Mouse (Mus musculus) hindbrain, embryonic 10.5 days (tissue): ENCODE data around the gene Rsph3b. TPM values are rescaled to one million over a fixed set of nuclear protein-coding genes. Genes with fewer than 3 reads are reported as not detected.

Experiments
- DNase-seq: peaks from one replicate; pipeline ENCODE4 v3.0.0-alpha.2; 2017; ENCODE audit warnings: low spot score
- H3K27ac ChIP-seq: fragments of 300-500 bp; sonication (generic); 2 replicates; pipeline ENCODE4 v1.5.1; 2016; ENCODE audit warnings: mild to moderate bottlenecking, moderate library complexity
- H3K27me3 ChIP-seq: fragments of 300-500 bp; sonication (generic); 2 replicates; pipeline ENCODE4 v1.6.1; 2016; ENCODE audit warnings: mild to moderate bottlenecking; ENCODE audit not compliant: poor library complexity, insufficient read depth, severe bottlenecking
- H3K36me3 ChIP-seq: fragments of 300-500 bp; sonication (generic); 2 replicates; pipeline ENCODE4 v1.6.1; 2016; ENCODE audit warnings: mild to moderate bottlenecking, moderate library complexity
- H3K4me1 ChIP-seq: fragments of 300-500 bp; sonication (generic); replicated peaks from 2 replicates; pipeline ENCODE4 v1.6.1; 2016; ENCODE audit warnings: mild to moderate bottlenecking
- H3K4me3 ChIP-seq: fragments of 300-500 bp; sonication (generic); 2 replicates; pipeline ENCODE4 v1.5.1; 2016; ENCODE audit warnings: mild to moderate bottlenecking, moderate library complexity
- H3K9me3 ChIP-seq: fragments of 300-500 bp; sonication (generic); 2 replicates; pipeline ENCODE4 v1.6.1; 2016; ENCODE audit warnings: mild to moderate bottlenecking, moderate library complexity
- WGBS: fragments of 180-500 bp; shearing (Covaris S2); methylation state at CpG from one replicate; pipeline ENCODE4 v1.1.7; 2016; 5-methylcytosine and 5-hydroxymethylcytosine counted together
- polyA plus RNA-seq: library from polyadenylated mRNA; unstranded; fragments of >200 nt; fragmentation: Nextera tagmentation; extraction: Ambion mirVana; gene quantifications from 2 replicates; pipeline ENCODE4 v1.2.1, GENCODE M21; 2016

Rsph3b gene
- polyA plus RNA-seq, 1 experiment from 2014 or later: 43.4 TPM

DNA sequence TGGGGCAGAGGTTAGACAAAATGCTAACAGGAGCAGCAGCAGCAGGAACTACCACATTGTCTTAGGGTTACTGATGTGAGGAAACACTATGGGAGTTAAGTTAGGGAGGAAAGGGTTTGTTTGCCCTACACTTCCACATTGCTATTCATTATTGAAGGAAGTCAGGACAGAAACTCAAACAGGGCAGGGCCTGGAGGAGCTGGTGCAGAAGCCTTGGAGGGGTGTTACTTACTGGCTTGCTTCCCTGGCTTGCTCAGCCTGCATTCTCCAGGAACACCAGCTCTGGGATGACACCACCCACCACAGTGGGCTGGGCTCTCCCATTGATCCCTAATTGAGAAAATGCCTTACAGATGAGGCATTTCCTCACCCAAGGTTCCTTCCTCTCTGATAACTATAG, 79.7 kb downstream of the Rsph3b start:
- peaks cover 35% of the 10 kb centered on the region for H3K4me1 ChIP-seq
- H3K27ac ChIP-seq: no peak overlapping the region
- H3K9me3 ChIP-seq: peaks cover 3% of the 10 kb centered on the region; the same call in 1 of the 2 replicates
- peaks cover 23% of the 10 kb centered on the region for H3K27me3 ChIP-seq
- no peaks in the 10 kb centered on the region for H3K36me3 ChIP-seq
- H3K4me3 ChIP-seq: no peak overlapping the region
- DNase-seq: no peak

DNA sequence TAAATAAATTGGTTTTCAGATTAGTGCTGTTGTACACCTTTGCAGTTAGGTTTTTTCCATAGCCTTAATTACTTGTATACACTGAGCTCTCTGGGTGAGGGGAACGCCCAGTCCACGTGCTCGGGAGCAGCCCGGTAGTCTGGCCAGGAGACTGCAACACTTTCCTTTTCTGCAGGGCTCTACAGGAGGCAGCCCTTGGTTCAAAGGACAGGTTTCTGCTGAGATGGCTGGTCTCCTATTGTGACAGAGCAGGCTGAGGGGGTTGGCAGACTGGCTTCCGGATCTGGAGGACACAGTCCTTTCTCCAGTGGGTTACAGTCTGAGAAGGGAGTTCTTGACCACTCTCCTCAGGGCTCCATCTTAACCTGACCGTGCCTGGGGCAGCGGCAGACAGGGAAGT, 80.7 kb downstream of the Rsph3b start:
- peak overlapping the region; percentile 66; the same call in 1 of the 2 replicates for H3K27ac ChIP-seq
- H3K27me3 ChIP-seq: peaks cover 34% of the 10 kb centered on the region
- DNase-seq: no peak

DNA sequence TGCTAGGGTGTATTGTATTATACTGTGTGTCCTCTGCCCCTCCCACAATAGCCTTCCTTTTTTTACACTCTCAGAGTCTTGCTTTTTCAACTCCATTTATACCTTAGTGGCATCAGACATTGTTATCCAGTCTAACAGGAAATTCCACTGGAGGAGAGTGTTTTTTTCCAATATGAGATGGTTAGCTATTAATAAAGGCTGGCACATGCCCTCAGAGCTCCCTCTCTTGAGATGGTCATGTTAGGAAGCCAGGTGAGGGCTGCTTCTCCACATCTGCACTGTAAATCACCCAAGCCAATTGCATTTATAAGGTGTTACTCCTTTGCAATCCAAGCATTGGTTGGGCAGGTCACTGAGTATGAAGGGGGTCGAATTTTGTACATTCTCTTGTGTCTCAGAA, 81.9 kb downstream of the Rsph3b start:
- peaks cover 40% of the 10 kb centered on the region for H3K27me3 ChIP-seq
- 71% methylated on average over 1 of the region's 1 CpGs for WGBS
- DNase-seq: no peak

More for the DNA sequence above, 80.7 kb downstream of the Rsph3b start:
- 24% methylated on average over 7 of the region's 7 CpGs for WGBS
- no peaks in the 10 kb centered on the region for H3K36me3 ChIP-seq
- H3K4me1 ChIP-seq: peaks cover 38% of the 10 kb centered on the region
- no peak overlapping the region for H3K4me3 ChIP-seq
- H3K9me3 ChIP-seq: no peaks in the 10 kb centered on the region

DNA sequence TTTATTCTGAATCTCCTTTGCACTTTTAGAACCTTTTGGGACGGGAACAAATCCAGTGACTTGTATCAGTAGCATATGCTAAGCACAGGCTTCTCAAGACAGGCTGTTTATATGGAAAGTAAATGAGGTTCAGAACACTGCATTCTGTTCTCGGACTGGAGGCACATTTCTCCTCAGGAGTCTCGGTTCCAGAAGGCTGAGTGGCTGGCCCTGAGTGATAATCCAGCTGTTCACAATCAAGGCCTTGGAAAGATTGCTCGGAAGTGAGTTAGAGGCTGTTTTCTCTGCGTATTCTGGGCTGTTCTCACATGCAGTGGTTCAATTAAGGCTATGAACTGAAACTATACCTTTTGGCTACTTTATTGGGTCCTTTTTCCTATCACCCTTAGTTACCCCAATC, 82.9 kb downstream of the Rsph3b start:
- peaks cover 54% of the 10 kb centered on the region for H3K4me1 ChIP-seq
- no peak for DNase-seq
- 66% methylated on average over 5 of the region's 5 CpGs for WGBS

More for the DNA sequence above, 81.9 kb downstream of the Rsph3b start:
- Histone ChIP-seq H3K4me3 (no peak overlapping the region), H3K4me1 (peaks cover 48% of the 10 kb centered on the region), H3K27ac (no peak overlapping the region), H3K36me3 (no peaks in the 10 kb centered on the region), H3K9me3 (no peaks in the 10 kb centered on the region)

DNA sequence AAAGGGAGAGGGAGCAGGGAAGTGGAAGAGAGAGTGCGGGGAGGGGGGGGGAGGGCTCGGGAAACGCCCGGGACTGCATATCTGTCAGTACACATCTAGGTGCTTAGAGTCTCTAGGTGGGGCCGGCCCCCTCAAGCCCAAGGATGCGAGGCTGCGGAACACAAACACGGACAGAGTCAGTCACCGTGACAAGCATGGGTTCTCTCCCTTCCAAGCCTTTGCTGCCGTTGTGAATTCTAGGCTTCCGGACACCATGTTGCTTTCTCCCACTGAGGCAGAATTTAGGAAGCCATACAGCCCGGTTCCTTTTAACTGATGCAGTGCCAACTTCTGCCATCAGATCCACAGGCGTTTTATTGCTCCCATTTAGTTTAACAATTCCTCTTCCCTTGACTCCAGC, 83.6 kb downstream of the Rsph3b start:
- no peaks in the 10 kb centered on the region for H3K9me3 ChIP-seq
- H3K27ac ChIP-seq: no peak overlapping the region
- peaks cover 56% of the 10 kb centered on the region for H3K4me1 ChIP-seq
- peaks cover 44% of the 10 kb centered on the region for H3K27me3 ChIP-seq
- WGBS: 32% methylated on average over 13 of the region's 13 CpGs
- H3K4me3 ChIP-seq: no peak overlapping the region
- no peaks in the 10 kb centered on the region for H3K36me3 ChIP-seq
- DNase-seq: no peak

More for the DNA sequence above, 82.9 kb downstream of the Rsph3b start:
- H3K9me3 ChIP-seq: no peaks in the 10 kb centered on the region
- no peak overlapping the region for H3K27ac ChIP-seq
- H3K4me3 ChIP-seq: no peak overlapping the region
- no peaks in the 10 kb centered on the region for H3K36me3 ChIP-seq
- H3K27me3 ChIP-seq: peaks cover 44% of the 10 kb centered on the region

DNA sequence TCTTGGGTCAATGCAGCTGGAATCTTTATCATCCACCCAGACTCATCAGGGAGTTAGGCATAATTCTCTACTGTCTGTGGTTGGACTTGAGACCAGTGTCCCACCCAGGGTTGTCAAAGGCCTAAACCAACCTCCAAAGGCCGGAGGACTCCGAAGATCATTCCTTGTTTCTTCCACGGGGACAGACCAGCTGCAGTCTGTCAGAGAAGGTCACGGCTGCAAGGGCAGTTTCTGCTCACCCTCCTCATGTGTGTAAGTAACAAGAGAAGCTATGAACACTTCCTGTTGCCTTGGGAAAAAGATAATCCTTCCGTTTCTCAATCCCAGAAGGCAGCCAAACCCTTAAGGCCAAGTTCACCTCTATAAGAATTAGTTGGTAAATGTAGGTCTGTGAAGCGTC, 85.0 kb downstream of the Rsph3b start:
- Histone ChIP-seq H3K4me1 (peaks cover 60% of the 10 kb centered on the region), H3K36me3 (no peaks in the 10 kb centered on the region), H3K4me3 (no peak overlapping the region), H3K27me3 (peaks cover 44% of the 10 kb centered on the region), H3K27ac (no peak overlapping the region), H3K9me3 (no peaks in the 10 kb centered on the region)
- 81% methylated on average over 6 of the region's 6 CpGs for WGBS
- no peak for DNase-seq

DNA sequence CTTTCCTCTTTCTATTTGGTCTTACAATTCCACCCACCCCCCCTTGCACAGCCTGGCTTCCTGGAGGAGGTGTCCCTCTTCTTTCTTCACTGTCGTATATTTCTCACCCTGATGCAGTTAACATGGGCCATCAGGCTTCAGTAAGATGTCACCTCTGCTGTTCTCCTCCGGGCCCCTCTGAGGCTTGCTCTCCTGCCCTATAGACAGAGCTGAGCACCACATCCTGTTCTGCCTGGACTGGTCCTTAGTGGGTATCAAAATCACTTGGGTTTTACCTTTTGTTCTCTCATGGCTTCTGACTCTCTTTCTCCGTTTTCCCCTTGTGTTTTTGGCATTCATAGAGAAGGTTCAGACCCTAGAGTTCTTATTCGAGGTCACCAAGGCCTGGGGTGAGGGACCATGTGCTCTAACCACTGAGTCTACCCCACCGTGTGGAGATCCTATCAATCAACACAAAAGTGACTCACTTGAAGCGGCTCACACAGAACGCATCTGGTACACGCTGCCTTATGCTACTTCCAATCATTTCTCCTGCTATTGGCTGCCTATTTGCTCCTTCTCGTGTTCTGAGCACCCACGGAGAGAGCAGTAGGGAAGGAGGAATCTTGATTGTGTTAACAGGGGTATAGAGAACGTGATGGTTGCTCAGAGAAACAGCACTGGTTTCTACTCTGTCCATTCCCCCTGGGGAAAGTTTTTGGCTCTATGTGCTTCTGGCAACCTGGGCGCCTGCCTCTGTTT, 86.3 kb downstream of the Rsph3b start:
- DNase-seq: no peak
- H3K4me1 ChIP-seq: peaks cover 56% of the 10 kb centered on the region

DNA sequence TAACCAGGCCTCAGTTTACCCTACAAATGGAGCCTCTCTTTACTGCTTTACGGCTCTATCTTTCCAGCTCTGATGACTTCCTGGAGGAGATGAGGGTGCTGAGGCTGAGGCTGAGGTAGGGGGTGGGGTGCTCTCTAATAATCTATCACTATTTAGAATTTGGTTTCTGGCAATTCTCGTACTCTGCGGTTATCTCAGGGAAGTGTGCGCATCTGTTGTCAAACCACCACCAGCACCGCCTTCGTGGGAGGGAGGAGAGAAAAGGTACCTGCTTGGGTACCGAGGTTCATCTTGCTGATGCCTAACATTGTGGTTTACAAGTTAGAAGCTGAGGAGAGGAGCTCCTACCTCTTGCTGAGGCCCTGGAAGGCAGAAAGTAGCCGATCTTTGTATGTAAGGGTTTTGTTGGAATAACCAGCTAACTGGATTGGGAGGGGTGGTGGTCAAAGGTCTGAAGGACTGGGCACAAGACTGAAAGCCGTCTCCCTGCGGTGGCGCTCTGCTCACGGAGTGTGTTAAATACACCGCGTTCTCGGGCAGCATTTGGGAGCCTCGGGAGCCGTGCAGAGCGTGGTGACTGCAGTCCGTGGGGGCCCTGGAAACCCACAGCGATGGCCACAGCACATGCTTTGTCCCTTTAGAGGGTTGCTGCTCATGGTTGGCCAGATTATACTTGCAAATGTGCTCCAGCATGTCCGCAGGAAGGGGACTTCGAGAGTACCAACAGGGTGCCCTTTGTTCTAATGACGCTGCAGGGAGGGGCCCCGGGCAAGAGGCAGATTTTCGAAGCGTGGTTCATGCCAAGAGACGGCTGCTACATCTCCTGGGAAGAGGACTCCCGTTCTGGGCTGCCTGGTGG, 87.1 kb downstream of the Rsph3b start:
- Histone ChIP-seq H3K4me3 (peak overlapping the region; percentile 45), H3K27me3 (peaks cover 42% of the 10 kb centered on the region), H3K27ac (peak overlapping the region; percentile 94), H3K9me3 (no peaks in the 10 kb centered on the region), H3K4me1 (peaks cover 56% of the 10 kb centered on the region), H3K36me3 (no peaks in the 10 kb centered on the region)
- peak; percentile 83 for DNase-seq
- 3% methylated on average over 28 of the region's 28 CpGs for WGBS

More for the DNA sequence above, 86.3 kb downstream of the Rsph3b start:
- Histone ChIP-seq H3K4me3 (peak overlapping the region; percentile 45), H3K9me3 (no peaks in the 10 kb centered on the region), H3K27ac (peak overlapping the region; percentile 94), H3K36me3 (no peaks in the 10 kb centered on the region), H3K27me3 (peaks cover 44% of the 10 kb centered on the region)
- WGBS: 45% methylated on average over 12 of the region's 12 CpGs

DNA sequence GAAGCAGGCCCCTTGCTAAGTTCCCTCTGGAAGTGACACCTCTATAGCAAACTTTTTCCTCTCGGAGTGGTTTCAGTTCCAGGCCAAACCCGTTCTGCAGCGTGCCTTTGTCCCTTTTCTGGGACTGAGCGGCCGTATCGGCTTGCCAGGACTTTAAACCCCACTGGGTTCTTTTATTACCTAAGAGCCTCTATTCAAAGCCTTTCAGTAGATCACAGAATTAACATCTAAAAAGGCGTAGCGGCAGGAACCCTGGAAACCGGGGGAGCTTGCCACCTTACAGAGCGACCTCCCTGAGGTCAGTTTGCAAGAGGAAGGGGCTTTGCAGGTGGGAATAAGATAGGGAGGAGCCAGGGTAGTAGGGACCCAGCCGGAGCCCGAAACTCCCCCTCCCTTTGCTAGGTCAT, 88.0 kb downstream of the Rsph3b start:
- peaks cover 56% of the 10 kb centered on the region for H3K4me1 ChIP-seq
- peaks cover 33% of the 10 kb centered on the region for H3K27me3 ChIP-seq
- DNase-seq: peak; percentile 61
- H3K4me3 ChIP-seq: peak overlapping the region; percentile 9
- no peaks in the 10 kb centered on the region for H3K9me3 ChIP-seq
- H3K36me3 ChIP-seq: no peaks in the 10 kb centered on the region
- H3K27ac ChIP-seq: peak overlapping the region; percentile 94
- 5% methylated on average over 12 of the region's 12 CpGs for WGBS

DNA sequence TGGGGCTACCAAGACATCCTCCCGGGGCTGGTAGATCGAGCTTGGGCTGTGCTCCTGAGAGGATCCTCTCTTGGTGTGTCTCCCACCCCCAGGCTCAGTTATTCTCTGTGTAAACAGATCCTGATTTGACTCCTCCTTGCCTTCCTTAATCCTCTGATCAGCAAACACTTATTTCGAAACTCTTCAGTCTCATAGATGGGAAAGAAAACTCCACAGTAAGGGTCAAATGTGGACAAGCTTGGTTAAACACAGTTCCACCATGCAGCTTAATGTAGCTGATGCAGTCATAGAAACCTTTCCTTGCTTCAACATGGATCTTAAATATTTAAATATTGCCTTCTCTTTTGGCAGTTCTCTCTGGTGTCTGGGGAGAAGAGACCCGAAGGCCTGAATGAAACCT, 88.4 kb downstream of the Rsph3b start:
- H3K4me1 ChIP-seq: peaks cover 54% of the 10 kb centered on the region
- WGBS: 20% methylated on average over 4 of the region's 4 CpGs
- peak overlapping the region; percentile 9 for H3K4me3 ChIP-seq
- no peak for DNase-seq
- no peaks in the 10 kb centered on the region for H3K36me3 ChIP-seq
- H3K27ac ChIP-seq: peak overlapping the region; percentile 94
- peaks cover 29% of the 10 kb centered on the region for H3K27me3 ChIP-seq
- no peaks in the 10 kb centered on the region for H3K9me3 ChIP-seq

Other genes starting within 250 kb of the Rsph3b start
- 85.2 and 99.4 TPM in 2 replicates for gene Ezr, start 165.9 kb downstream of the Rsph3b start, polyA plus RNA-seq
- 49.7 and 50.6 TPM in 2 replicates for gene Tagap1, start 12.5 kb upstream of the Rsph3b start, polyA plus RNA-seq
- gene Rnaset2b, start 22.0 kb upstream of the Rsph3b start, polyA plus RNA-seq: 116 and 118 TPM in 2 replicates
- 0.17 and 0.22 TPM in 2 replicates for gene Gm49721, start 30.2 kb upstream of the Rsph3b start, polyA plus RNA-seq
- not detected in 2 replicates for gene Gm1604a, start 76.9 kb upstream of the Rsph3b start, polyA plus RNA-seq
- gene Rps6ka2, start 221.4 kb upstream of the Rsph3b start, polyA plus RNA-seq: 25.6 and 31.3 TPM in 2 replicates